Mouse (Mus musculus): ENCODE data around the gene Thada.

GRCm38 (mm10) chr17:84487415-84487814 is 21.4 kb upstream of the Thada start:
- TF ChIP-seq POLR2A (IDR thresholded peaks at IDR 0.05; ENCODE audit: insufficient read depth, low read depth, low read length) (no peak), CTCF (IDR thresholded peaks at IDR 0.05) (no peak), EP300 (IDR thresholded peaks at IDR 0.05; ENCODE audit: insufficient read depth, low read depth, low read length) (no peak)

Measured in heart, adult 2 months (tissue).